18 mouse cellular contexts compared by ENCODE assay signal in the genomic region with DNA sequence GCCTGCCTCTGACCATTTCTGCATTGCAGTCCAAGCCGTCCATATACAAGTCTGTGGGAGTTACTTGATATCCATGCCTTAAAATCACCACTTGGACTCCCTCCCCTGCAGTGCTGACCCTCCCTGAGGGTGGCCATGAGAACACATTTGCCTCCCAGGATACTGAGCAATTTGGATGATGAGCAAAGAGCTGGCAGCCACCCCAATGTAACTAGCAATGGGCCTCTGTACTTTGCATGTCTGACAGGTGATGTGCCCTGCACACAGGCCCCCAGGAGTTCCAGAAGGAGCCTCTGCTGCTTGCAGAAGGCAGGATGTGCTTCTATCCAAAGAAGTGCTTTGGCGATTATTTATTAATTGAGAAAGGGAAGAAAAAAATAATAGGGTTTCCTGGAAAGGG.
DNase-seq lines count a peak whose midpoint lies in the region; ATAC-seq lines count a peak whose summit lies in the region.
"Had no signal": no experiment of that assay in that cellular context is flagged by ENCODE, and none has a peak within 500 bp of the region (broad histone marks: within the 10 kb centered on the region; RNA-seq: fewer than 3 reads in every experiment).

No protein-coding gene starts in this region.

- WGBS in hindbrain, embryonic 10.5 days, result 62% methylated on average over 2 of the region's 2 CpGs
- WGBS in hindbrain, embryonic 11.5 days, result 68% methylated on average over 2 of the region's 2 CpGs
- 50% methylated on average over 2 of the region's 2 CpGs for WGBS in neural tube, embryonic 13.5 days
- 42% methylated on average over 2 of the region's 2 CpGs for WGBS in neural tube, embryonic 15.5 days

- peaks cover 13% of the 10 kb centered on the region for H3K4me1 ChIP-seq in hindbrain, embryonic 10.5 days (replicated peaks)
- H3K4me1 ChIP-seq in hindbrain, embryonic 11.5 days (replicated peaks; ENCODE audit: control insufficient read depth, insufficient read depth, low read length), result peaks cover 3% of the 10 kb centered on the region
- peaks cover 14% of the 10 kb centered on the region for H3K4me1 ChIP-seq in neural tube, embryonic 13.5 days (replicated peaks)
- H3K4me1 ChIP-seq in neural tube, embryonic 15.5 days, result peaks cover 10% of the 10 kb centered on the region; the same call in 1 of the 2 replicates

- ATAC-seq in hindbrain, embryonic 11.5 days (ENCODE audit: low FRiP score), result no peak
- no peak for ATAC-seq in neural tube, embryonic 13.5 days (ENCODE audit: low read depth)
- ATAC-seq in neural tube, embryonic 15.5 days (ENCODE audit: low FRiP score), result no peak
- ATAC-seq: forebrain, postnatal 0 days had no signal

- H3K4me3 ChIP-seq in hindbrain, embryonic 10.5 days, result no peak overlapping the region
- H3K4me3 ChIP-seq in hindbrain, embryonic 11.5 days (ENCODE audit: low read depth, low read length), result no peak overlapping the region
- H3K4me3 ChIP-seq in neural tube, embryonic 13.5 days, result no peak overlapping the region
- H3K4me3 ChIP-seq in neural tube, embryonic 15.5 days (replicated peaks), result no peak overlapping the region
- H3K4me3 ChIP-seq: embryonic facial prominence, embryonic 15.5 days; hindbrain, embryonic 15.5 days; left cerebral cortex, adult 2 months; midbrain, embryonic 10.5 days; neural tube, embryonic 12.5 days had no signal

- H3K9me3 ChIP-seq in hindbrain, embryonic 10.5 days, result no peaks in the 10 kb centered on the region
- no peaks in the 10 kb centered on the region for H3K9me3 ChIP-seq in hindbrain, embryonic 11.5 days (ENCODE audit: control insufficient read depth, low read length)
- H3K9me3 ChIP-seq in neural tube, embryonic 13.5 days, result no peaks in the 10 kb centered on the region
- H3K9me3 ChIP-seq in neural tube, embryonic 15.5 days (replicated peaks), result no peaks in the 10 kb centered on the region
- H3K9me3 ChIP-seq: embryonic facial prominence, embryonic 15.5 days; G1E; hindbrain, embryonic 15.5 days; midbrain, embryonic 10.5 days; neural tube, embryonic 12.5 days had no signal

- DNase-seq in adrenal gland, adult 2 months, result peak; percentile 80
- DNase-seq in adrenal gland, adult 8-10 months, result no peak
- no peak for DNase-seq in hindbrain, embryonic 10.5 days (ENCODE audit: low spot score)
- no peak for DNase-seq in hindbrain, embryonic 11.5 days (ENCODE audit: low spot score)
- DNase-seq in layer of hippocampus, adult 18-20 months (ENCODE audit: low spot score in 2 of 2), result no peak
- no peak for DNase-seq in spleen, postnatal 10 days (ENCODE audit: low spot score in 2 of 2)
- DNase-seq: forebrain, postnatal 0 days; heart, postnatal 10 days had no signal

- no peaks in the 10 kb centered on the region for H3K27me3 ChIP-seq in hindbrain, embryonic 10.5 days (ENCODE audit: insufficient read depth, poor library complexity, severe bottlenecking)
- H3K27me3 ChIP-seq in hindbrain, embryonic 11.5 days (ENCODE audit: control insufficient read depth, insufficient read depth, low read length), result no peaks in the 10 kb centered on the region
- no peaks in the 10 kb centered on the region for H3K27me3 ChIP-seq in neural tube, embryonic 13.5 days
- no peaks in the 10 kb centered on the region for H3K27me3 ChIP-seq in neural tube, embryonic 15.5 days (replicated peaks)
- H3K27me3 ChIP-seq: embryonic facial prominence, embryonic 15.5 days; hindbrain, embryonic 15.5 days; neural tube, embryonic 12.5 days had no signal

- H3K27ac ChIP-seq in hindbrain, embryonic 10.5 days, result 0 out of 2 replicates have a peak overlapping the region, but pooled peaks have one; percentile 71
- no peak overlapping the region for H3K27ac ChIP-seq in hindbrain, embryonic 11.5 days (ENCODE audit: low read depth, low read length)
- H3K27ac ChIP-seq in neural tube, embryonic 13.5 days (replicated peaks), result peak overlapping the region; percentile 23; the same call in 1 of the 2 replicates
- no peak overlapping the region for H3K27ac ChIP-seq in neural tube, embryonic 15.5 days (replicated peaks)
- H3K27ac ChIP-seq: embryonic facial prominence, embryonic 15.5 days; hindbrain, embryonic 15.5 days; left cerebral cortex, adult 2 months; neural tube, embryonic 12.5 days had no signal

- no peak overlapping the region for H3K9ac ChIP-seq in hindbrain, embryonic 11.5 days (ENCODE audit: low read depth, low read length)
- no peak overlapping the region for H3K9ac ChIP-seq in neural tube, embryonic 13.5 days
- H3K9ac ChIP-seq in neural tube, embryonic 15.5 days (replicated peaks), result no peak overlapping the region
- H3K9ac ChIP-seq: embryonic facial prominence, embryonic 15.5 days; forebrain, postnatal 0 days; hindbrain, embryonic 15.5 days; neural tube, embryonic 12.5 days had no signal

- no peaks in the 10 kb centered on the region for H3K36me3 ChIP-seq in hindbrain, embryonic 10.5 days
- H3K36me3 ChIP-seq in hindbrain, embryonic 11.5 days (ENCODE audit: control insufficient read depth, insufficient read depth, low read length), result no peaks in the 10 kb centered on the region
- H3K36me3 ChIP-seq in neural tube, embryonic 13.5 days, result no peaks in the 10 kb centered on the region
- no peaks in the 10 kb centered on the region for H3K36me3 ChIP-seq in neural tube, embryonic 15.5 days
- H3K36me3 ChIP-seq: embryonic facial prominence, embryonic 15.5 days; hindbrain, embryonic 15.5 days; midbrain, embryonic 10.5 days; neural tube, embryonic 12.5 days had no signal

- H3K4me2 ChIP-seq in hindbrain, embryonic 11.5 days (replicated peaks; ENCODE audit: low read depth, low read length), result no peak overlapping the region
- no peak overlapping the region for H3K4me2 ChIP-seq in neural tube, embryonic 13.5 days
- H3K4me2 ChIP-seq in neural tube, embryonic 15.5 days, result no peak overlapping the region
- H3K4me2 ChIP-seq: embryonic facial prominence, embryonic 15.5 days; heart, embryonic 11.5 days; hindbrain, embryonic 15.5 days; liver, embryonic 11.5 days; neural tube, embryonic 12.5 days had no signal

Comparison
In these comparisons a context has a peak if more than half of its experiments do, and no peak if none do; other contexts are left out.
1. H3K27ac ChIP-seq: peak in hindbrain, embryonic 10.5 days (single experiment) and neural tube, embryonic 13.5 days (single experiment); none in hindbrain, embryonic 11.5 days (single experiment) and neural tube, embryonic 15.5 days (single experiment).